Mouse (Mus musculus) adrenal gland (tissue): ENCODE data around the gene Dbh.

ENCODE experiments used
- intact Hi-C: fragments of 180-260 bp; cut with DNase I; formaldehyde crosslinking; loops from one replicate; pipeline ENCODE4 v1.15.1; 2025
- long read RNA-seq, 2 experiments: library from polyadenylated mRNA; unstranded; transcript quantifications; one replicate each; pipeline ENCODE4 v2.0.0; 2020; ENCODE audit warnings: borderline replicate concordance in 1 of 2; ENCODE audit not compliant: insufficient replicate concordance in 1 of 2

Gene Dbh
- long read RNA-seq, experiment 1, transcript Dbh-201 (12 exons, 2,552 nt), result major isoform, 22 of 38 reads
- long read RNA-seq, experiment 1, partial matches to known transcripts, result 16 of 38 reads
- long read RNA-seq, experiment 1, other reads (novel, unspliced or antisense), result 0 of 38 reads
- long read RNA-seq, experiment 2, transcript Dbh-201 (12 exons, 2,552 nt), result major isoform, 40 of 110 reads
- long read RNA-seq, experiment 2, partial matches to known transcripts, result 53 of 110 reads
- long read RNA-seq, experiment 2, other reads (novel, unspliced or antisense), result 17 of 110 reads

- intact Hi-C loops, result no loop called here
These were observed at the start of gene Dbh for GRCm38 (mm10) chr2:27164796-27165590. Dbh (plus strand) TSS chr2:27165233.

GRCm38 (mm10) chr2:27118452-27118851 is 46.6 kb upstream of the Dbh start:
- intact Hi-C loops, result no loop called here

GRCm38 (mm10) chr2:27119766-27120165 is 45.3 kb upstream of the Dbh start:
- intact Hi-C loops, result no loop called here

- intact Hi-C loops, result no loop called here
These were observed 44.8 kb upstream of the Dbh start for GRCm38 (mm10) chr2:27120241-27120641.

- intact Hi-C loops, result no loop called here
These were observed 43.2 kb upstream of the Dbh start for GRCm38 (mm10) chr2:27121626-27122355.

GRCm38 (mm10) chr2:27122578-27122977 is 42.5 kb upstream of the Dbh start:
- intact Hi-C loops, result no loop called here

- intact Hi-C loops, result no loop called here
These were observed 41.9 kb upstream of the Dbh start for GRCm38 (mm10) chr2:27123121-27123520.

GRCm38 (mm10) chr2:27125979-27126378 is 39.1 kb upstream of the Dbh start:
- intact Hi-C loops, result loop anchor here (1.0 to 5.0 kb wide), 2 partner anchors 84 to 109 kb away; no protein-coding TSS in a partner anchor

GRCm38 (mm10) chr2:27126496-27126895 is 38.5 kb upstream of the Dbh start:
- intact Hi-C loops, result loop anchor here (1.0 to 5.0 kb wide), 2 partner anchors 84 to 109 kb away; no protein-coding TSS in a partner anchor

GRCm38 (mm10) chr2:27128990-27129389 is 36.0 kb upstream of the Dbh start:
- intact Hi-C loops, result loop anchor here (5.0 kb wide), 1 partner anchor 87 kb away; no protein-coding TSS in a partner anchor

- intact Hi-C loops, result no loop called here
These were observed 29.1 kb upstream of the Dbh start for GRCm38 (mm10) chr2:27135935-27136334.

GRCm38 (mm10) chr2:27136336-27136735 is 28.7 kb upstream of the Dbh start:
- intact Hi-C loops, result no loop called here

GRCm38 (mm10) chr2:27136789-27137188 is 28.2 kb upstream of the Dbh start:
- intact Hi-C loops, result no loop called here

- intact Hi-C loops, result no loop called here
These were observed 26.7 kb upstream of the Dbh start for GRCm38 (mm10) chr2:27138356-27138755.

GRCm38 (mm10) chr2:27141950-27142693 is 22.9 kb upstream of the Dbh start, which contains the start of gene Fam163b:
Fam163b (minus strand) TSS chr2:27142491.
- intact Hi-C loops, result no loop called here

- intact Hi-C loops, result no loop called here
These were observed 20.1 kb upstream of the Dbh start for GRCm38 (mm10) chr2:27144957-27145356.

- intact Hi-C loops, result no loop called here
These were observed 18.2 kb upstream of the Dbh start for GRCm38 (mm10) chr2:27146840-27147239.

- intact Hi-C loops, result no loop called here
These were observed 15.6 kb upstream of the Dbh start for GRCm38 (mm10) chr2:27149457-27149856.

- intact Hi-C loops, result no loop called here
These were observed 10.4 kb upstream of the Dbh start for GRCm38 (mm10) chr2:27154466-27155185.

GRCm38 (mm10) chr2:27156596-27156995 is 8.4 kb upstream of the Dbh start:
- intact Hi-C loops, result no loop called here
